Mouse (Mus musculus): ENCODE data around the gene Uncx. TPM values are rescaled to one million over a fixed set of nuclear protein-coding genes. Genes with fewer than 3 reads are reported as not detected.

Gene Uncx
- not detected for total RNA-seq (2022)

DNA sequence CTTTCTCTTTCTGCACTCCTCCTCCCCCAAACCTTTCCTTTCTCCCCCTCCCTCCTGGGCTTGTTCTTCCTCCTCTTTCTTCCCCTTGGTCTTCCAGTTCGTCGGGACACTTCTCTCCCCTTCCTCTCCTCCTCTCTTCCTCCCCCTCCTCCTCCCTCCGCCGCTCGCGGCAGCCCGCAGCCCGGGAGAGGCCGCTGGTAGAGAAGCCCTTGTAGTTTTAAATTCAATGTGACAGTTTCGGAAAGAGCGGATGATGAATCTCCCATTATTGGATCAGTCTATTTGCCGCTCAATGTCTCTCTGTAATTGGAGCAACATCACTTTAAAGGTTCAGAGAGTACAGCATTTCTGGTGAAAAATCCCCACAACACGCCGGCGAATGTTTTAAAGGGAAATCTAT is at the start of gene Uncx:
Uncx (plus strand) TSS at position 281 of the 400 bp plus-strand sequence.
- no peak for DNase-seq (ENCODE audit: low spot score)

DNA sequence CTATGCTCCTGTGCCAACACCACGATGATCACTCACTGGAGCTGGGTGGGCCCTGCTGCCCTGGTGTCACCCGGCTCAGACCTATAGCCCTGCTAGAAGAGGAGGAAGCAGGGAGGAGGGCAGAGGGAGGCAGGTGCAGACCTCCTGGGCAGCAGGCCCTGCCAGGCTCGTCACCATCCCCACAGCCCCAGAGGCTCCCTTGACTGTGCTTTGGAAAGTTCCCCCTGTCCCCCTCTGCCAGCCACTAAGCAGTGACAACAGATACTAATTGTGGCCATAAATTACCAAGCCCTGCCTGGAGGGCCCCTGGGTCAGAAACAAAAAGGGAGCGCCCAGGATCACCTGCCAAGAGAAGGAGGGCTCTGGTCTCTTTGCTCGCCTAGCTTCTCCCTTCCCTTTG is 49.6 kb upstream of the Uncx start:
- no peak for DNase-seq (ENCODE audit: low spot score)

DNA sequence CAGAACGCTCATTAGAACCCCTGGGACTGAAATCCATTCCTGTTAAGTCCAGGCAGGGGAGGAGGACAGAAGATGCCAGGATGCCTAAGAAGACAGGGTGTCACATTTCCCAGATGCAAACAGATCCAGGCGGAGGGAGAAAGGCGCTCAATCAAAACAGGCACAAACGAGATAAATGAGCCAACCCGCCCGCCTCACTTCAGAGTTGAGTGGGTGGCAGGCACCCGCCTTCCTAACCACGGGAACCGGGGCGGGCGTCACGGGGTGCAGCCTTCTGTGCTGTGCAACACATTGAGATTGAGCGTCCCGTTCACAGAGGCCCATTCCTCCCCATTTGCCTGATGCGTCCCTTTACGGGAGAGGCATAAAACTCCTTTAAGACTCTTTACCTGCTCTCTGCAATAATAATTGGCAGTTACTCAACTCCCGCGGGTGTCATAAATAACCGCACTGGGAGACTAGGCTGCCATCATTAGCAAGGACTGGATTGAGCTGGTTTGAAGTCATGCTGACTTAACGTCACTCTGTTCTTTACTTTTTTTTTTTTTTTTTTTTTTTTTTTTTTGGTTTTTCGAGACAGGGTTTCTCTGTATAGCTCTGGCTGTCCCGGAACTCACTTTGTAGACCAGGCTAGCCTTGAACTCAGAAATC is 48.1 kb upstream of the Uncx start:
- DNase-seq (ENCODE audit: low spot score) = no peak

DNA sequence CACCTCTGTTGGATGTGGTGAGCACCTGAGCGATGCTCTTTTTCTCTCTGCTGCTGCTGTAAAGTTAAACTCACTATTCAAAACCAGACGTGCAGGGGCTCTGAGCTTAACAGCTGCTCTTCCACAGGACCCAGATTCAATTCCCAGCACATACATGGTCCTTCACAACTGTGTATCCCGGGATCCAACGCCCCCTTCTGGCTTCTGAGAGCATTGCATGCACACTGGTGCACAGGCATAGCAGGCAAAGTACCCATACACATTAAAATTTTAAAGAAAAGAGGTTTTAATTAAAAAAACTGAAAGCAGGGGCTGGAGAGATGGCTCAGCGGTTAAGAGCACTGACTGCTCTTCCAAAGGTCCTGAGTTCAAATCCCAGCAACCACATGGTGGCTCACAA is 46.4 kb upstream of the Uncx start:
- no peak for DNase-seq (ENCODE audit: low spot score)

DNA sequence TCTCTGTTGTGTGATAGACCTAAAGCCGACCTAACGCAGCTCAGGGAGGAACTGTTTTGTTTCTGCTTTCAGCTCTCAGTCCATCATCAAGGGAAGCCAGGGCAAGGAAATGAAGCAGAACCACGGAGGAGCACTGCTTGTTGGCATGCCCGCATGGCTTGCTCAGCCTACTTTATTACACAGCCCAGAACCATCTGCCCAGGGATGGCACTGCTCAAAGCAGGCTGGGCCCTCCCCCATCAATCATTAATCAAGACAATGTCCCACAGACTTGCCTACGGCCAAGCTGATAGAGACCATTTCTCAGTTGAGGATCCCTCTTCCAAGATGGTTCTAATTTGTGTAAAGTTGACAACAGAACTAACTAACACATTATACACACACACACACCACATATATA is 44.5 kb upstream of the Uncx start:
- DNase-seq (ENCODE audit: low spot score) = no peak

DNA sequence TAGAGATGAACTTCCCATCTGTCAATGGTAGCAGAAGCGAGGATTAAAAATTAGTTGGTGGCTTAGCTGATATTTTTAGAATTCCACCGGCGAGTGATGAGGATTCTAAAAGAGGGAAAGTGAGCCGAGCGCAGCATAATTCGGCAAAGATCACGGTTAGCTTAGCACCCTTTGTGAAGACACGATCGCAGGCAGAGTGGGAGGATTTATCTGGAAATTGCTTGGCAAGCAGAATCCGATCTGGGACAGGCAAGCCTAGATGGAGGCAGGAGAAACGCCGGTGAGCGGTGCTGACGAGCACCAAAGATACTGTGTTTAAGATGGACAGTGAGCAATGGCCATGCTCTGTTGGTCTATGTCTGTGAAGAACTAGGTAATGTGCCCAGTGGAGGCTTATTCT is 41.0 kb upstream of the Uncx start:
- DNase-seq (ENCODE audit: low spot score) = no peak

DNA sequence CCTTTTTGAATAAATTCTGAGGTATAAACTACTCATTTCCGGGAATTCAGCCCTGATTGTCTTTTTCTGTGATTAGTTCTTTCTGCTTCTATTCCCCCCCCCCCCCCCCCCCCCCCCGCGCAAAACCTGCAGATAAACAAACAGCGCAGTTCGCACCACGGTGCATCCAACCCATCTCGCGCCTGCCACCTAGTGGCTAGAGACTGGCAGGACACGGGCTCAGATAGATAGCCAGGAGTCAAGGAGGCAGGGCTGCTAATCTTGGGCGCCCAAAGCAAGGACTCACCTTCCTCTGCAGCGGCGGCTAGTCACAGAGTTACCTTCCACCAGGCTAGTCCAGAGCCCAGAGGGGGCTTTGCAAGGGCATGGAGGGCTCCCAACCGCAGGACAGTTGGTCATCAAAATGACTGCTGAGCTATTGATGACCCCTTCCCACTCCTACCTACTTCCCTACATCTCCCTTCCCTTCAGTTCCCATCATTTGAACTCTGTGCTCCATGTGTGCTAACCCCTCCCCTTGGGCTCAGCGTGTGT is 38.2 kb upstream of the Uncx start:
- peak; percentile 61 for DNase-seq (ENCODE audit: low spot score)

DNA sequence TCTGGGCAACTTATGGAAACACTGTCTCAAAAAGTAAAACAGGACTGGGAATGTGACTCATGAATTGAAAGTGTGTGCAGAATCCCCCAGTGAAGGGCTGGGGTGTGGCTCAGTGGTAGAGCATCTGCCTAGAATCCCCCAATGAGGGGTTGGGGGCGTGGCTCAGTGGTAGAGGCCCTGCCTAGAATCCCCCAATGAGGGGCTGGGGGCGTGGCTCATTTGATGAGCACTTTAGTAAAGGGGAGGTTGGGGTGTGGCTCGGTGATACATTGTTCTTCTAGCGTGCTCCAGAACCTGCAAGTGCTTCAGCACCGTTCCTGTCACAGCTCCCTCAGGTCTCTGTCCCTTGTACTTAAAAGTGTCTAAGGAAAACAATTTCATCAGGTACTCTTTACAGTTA is 37.1 kb upstream of the Uncx start:
- DNase-seq (ENCODE audit: low spot score) = no peak

DNA sequence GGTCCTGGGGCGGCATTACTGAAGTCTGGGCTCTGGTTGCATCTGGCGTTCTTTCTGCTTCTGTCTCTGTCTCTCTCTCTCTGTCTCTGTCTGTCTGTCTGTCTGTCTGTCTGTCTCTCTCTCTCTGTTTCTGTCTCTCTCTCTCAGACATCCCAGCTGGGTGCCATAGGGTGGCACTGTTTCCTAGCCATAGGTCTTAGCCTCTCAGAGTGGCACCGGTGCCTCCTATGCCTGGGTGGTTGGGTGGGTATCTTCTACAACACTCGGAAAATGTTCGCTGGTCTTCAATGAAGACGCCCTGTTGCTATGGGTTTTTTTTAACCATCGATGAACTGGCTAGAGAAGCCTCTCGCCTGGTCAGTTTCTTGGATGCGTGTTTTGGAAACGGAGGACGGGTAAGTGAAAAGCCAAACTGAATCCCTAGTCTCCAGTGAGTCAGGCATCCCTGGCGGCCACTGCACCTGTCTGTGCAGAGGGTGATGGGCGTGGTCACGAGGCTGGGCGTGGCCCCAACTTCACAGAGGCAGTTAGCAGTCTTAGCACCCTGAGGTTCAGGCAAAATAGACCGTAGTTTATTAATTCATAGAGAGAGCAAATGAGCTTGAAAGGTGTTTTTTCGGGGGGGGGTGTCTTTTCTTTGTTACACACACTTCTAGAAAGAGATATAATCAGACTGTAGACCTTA is 32.5 kb upstream of the Uncx start:
- DNase-seq (ENCODE audit: low spot score) = no peak

DNA sequence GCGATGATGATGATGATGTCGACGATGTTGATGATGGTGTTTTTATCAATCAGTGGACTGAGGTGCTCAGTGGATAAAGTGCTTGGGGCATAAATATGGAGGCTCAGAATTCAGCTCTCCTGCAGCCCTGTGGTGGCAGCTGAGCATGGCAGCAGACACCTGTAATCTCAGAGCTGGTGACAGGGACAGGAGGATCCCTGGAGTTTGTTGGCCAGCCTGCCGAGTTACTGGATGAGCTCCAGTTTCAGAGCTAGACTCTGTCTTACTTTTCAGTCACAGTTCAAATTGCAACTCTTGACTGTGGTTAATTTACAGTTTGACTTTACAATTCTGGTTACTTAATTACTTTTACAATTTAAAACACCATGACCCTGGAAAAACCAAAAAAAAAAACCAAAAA is 31.1 kb upstream of the Uncx start:
- no peak for DNase-seq (ENCODE audit: low spot score)

DNA sequence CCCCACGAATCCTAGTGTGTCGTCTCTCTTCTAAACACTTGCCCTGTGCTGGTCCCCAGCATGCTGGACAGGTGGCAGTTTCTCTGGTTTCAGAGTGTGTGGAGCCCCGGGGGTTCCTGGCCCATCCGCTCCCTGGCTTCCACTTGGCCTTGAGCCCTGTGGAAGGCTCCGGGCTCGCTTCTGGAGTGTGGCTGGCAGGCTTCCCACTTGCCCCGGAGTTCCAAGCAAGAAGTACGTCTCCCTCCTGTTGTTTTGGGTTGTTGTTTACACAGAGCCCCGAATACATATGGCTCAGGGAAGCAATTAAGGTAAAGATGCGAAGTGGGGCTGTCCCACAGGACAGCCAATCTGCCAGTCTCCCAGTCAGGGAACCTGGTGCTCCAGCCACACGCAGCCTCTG is 27.0 kb upstream of the Uncx start:
- DNase-seq (ENCODE audit: low spot score) = no peak

DNA sequence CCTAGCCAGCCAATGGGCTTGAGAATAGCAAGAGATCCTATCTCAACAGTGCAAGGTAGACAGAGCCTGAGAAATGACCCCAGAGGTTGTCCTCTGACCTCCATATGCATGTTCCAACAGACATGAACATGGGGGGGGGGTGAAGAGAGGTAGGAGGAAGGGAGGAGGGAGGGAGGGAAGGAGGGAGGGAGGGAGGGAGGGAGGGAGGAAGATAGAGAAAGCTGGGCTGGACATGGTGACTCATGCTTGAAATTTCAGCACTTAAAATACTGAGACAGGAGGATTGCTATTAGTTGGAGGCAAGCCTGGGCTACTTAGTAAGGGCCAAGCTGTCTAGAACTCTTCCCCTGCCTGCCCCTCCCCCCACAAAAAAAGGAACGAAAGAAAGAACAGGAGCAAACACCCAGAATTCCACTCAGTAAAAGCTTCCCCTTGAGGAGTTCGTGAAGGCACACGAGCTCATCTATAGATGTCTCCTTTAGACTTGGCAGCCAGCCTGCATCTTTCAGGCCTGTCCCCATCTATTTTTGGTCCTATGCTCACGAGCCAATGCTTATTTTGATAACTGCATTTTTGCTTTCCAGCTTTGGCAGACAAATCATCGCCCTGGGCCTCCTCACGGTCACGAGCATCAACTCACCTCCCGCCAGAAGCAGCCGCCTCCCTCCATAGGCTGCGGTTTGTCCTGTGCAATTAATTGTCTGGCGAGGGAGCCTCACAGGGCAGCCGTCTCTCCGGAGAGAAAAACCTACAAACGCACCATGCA is 23.0 kb upstream of the Uncx start:
- peak; percentile 67 for DNase-seq (ENCODE audit: low spot score)

DNA sequence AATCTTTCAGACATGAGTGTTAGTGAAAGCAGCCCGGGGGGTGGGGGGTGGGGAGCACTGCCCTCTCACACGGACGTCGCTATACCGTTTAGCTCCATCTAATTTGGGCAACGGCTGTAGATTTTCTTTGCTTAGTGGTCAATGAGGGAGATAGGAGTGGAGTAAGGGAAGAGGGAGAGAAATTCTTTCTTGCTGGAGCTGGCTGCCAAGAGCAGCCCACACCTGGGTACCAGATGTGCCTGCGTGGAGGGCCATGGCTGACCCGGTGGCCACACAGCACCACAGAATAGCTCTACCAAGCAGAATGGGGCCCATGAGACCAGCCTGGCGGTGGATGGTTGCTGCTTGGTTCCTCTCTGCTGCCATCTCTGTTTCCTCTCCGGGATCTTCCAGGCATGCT is 21.3 kb upstream of the Uncx start:
- no peak for DNase-seq (ENCODE audit: low spot score)

DNA sequence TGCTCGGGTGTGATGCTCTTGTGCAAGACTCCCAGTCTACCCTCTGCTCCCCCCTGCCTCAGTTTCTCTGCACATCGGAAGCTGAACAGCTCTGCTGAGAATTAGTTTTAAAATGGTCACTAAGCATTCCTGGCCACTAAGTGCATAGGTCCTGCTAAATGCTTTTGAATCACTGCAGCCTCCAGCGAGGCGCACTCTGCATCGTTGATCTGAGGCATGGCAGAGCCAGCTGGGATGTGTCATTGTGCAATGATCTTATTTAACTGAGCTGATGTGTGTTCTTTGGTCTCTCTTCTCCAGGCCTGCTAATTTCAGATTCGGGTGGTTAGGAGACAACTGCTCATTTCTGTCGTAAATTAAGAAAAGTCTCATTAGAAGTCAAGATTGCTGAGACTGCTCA is 14.4 kb upstream of the Uncx start:
- DNase-seq (ENCODE audit: low spot score) = no peak

DNA sequence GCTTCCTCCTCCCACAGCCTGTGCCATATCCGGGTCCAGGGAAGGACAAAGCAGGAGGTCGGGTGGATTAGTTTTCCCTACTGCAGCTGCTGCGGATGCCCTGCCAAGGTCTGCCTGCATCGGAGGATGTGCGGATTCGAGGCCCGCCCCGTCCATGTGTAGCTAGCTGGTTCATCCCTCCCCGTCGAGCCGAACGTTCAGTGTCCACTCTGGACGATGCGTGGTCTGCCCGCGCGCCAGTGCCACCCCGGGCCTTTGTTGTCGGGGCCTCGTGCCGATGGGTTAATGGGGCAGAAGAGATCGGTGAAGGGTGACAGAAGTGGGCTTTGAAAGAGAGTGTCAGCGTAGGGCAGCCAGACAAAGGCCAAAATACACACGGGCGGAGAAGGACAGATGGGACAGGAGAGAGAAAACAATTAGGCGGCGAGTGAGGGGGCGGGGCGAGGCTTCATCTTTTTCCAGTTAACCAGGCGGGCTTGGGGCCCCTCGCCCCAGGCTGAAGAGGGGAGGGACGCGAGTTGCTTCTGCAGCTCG is 7.8 kb upstream of the Uncx start:
- no peak for DNase-seq (ENCODE audit: low spot score)

DNA sequence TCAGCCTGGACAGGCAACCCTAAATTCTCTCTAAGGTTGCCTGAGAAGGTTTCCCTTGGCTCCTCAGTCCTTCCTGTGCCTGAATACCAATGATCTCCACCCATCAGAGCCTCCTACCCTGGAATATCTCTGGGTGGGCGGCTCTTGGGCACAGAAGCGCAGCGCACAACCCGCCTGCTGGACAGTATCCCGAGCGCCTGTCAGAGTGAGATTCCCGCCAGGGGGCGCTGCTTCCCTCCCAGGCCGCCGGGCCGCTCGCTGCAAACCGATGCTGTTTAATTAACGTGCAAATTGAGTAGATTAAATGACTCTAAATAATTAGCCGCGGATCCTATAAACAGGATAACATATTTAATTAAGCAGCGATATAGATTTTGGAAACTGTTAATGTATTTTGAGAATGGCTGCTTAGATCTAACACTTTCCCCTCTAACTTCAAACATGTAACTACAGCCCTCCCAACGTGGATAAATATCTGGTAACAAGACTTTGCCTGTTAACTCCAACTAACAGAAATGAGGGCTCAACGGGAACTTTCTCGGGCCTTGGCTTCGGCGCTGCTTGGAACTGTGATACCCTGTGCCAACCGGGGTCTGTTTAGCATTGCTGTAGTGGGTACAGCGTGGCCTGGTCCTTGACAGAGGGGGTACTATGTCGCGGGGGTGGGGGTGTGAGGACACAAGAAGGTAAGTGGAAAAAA is 6.9 kb upstream of the Uncx start:
- DNase-seq (ENCODE audit: low spot score) = peak; percentile 58

DNA sequence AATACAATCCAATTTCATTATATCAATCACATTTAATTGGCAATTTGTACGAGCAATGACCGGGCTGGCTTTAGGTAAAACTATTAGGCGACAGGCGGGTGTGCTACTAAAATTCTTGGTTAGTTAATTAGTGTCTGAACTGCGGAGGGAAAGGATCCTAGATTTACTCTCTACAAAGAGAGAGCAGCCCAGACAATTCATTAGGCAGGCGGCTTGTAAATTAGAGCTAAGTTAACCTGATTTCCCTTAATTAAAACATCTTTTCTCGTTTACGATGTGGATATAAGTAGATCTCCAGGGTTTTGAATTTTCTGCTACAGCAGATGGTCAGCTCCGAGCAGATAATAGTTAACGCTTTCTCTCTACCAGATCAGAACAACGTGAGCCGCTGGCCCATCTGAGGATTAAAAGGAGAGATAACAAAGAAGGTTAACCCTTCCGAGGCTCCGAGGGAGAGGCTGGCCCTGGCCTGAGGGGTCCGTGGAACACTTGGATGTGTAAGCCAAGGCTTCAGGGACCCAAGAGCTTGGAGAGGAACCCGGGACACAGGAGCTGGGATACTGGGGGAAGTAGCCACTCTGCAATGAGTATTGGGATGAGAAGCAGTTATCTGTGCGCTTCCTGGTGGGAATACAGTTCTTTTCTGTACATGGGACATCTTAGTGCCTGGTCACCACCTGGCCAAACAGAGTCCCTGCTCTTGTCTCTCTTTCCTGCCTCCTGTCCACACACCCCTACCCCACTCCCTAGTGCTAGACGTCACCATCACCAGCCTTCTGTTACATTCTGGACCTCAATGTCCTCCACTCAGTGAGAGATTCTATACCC is 6.2 kb upstream of the Uncx start:
- no peak for DNase-seq (ENCODE audit: low spot score)

DNA sequence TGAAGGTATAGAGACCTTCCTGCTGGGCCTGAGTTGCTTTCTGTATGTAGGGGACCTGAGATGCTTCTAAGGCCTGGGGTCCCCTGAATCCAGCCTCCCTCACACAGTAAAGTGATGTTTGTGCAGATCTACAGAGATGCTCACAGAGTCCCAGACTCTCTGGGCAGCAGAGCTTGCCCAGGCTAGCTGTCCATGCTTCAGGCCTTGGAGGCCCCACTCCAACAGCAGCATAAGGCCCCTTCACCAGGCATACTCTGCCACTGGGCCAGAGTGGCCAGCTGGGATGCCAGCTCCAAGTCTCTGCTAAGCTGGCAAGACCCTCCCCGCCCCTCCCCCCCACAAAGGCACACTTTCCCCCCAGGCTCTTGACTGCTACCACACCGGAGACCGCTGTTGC is 5.6 kb upstream of the Uncx start:
- no peak for DNase-seq (ENCODE audit: low spot score)

DNA sequence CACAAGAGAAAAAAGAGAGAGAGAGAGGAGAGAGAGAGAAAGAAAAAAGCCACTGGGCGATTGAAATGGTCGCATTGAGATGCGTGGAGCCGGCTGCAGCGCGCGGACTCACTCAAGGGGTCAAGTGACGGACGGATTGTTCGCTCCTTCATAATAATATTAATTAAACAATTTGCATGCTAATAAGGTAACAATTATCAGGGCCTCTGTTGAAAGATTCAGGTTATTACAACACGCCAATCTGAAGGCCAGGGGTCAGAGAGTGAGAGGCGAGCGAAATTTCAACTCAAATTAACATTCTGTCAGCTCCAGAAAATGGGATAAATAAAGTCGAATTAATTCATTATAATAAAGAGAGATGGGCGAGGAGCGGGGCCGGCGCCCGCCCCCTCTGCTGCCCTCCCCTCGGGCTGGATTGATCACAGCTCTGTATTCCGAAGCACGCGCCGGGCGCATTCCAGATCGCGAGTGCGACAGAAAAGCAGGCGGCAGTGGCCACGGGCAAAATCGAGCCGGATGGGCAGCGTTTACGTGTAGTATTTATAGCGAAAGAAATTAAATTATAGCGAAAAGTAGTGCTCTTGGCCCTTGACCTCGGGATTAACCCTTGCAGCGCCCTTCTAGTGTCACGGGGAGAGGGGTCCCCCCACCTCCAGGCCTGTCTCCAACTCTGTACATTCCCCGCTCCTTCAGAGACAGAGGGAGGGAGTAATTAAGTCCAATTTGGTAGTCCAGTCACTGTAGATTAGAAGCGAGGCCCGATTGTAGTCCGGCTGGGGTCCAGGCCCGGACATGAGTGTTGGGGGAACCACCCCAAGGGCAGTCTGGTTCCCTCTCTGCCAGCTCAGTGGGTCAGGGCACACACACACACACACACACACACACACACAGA is 1.9 kb upstream of the Uncx start:
- no peak for DNase-seq (ENCODE audit: low spot score)

DNA sequence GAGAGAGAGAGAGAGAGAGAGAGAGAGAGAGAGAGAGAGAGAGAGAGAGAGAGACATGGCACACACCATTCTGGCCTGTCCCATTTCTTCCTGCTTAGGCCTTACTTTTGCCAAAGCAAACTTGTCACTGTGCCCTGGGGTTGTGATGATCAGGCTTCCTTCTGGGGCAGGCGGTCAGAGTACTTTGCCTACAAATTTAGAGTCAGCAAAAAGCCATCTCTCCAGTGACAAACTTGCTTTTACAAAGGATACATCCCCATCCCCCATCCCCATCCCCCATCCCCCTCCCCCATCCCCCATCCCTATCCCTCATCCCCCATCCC is 1.3 kb upstream of the Uncx start:
- DNase-seq (ENCODE audit: low spot score) = no peak

Data from heart, adult 8-10 months (tissue).